ENCODE assay signal across 13 mouse cellular contexts in genomic region chr6:146519019-146519418, GRCm38 (mm10).
"Had no signal": no experiment of that assay in that cellular context is flagged by ENCODE, and none has a peak within 500 bp of the region (broad histone marks: within the 10 kb centered on the region; RNA-seq: fewer than 3 reads in every experiment).

No protein-coding gene starts in this region.

- H3K4me3 ChIP-seq: midbrain, embryonic 10.5 days; midbrain, embryonic 12.5 days; neural tube, embryonic 12.5 days; stomach, embryonic 15.5 days had no signal

- DNase-seq: lung, adult 18-20 months; lung, embryonic 14.5 days; lung, postnatal 10 days; lung, postnatal 4 days; midbrain, embryonic 14.5 days; right cerebral cortex, postnatal 14 days; thymus, adult 2 months; thymus, postnatal 36 days had no signal

- H3K4me1 ChIP-seq: midbrain, embryonic 12.5 days; neural tube, embryonic 12.5 days; stomach, embryonic 15.5 days had no signal

- H3K27ac ChIP-seq: midbrain, embryonic 10.5 days; midbrain, embryonic 12.5 days; neural tube, embryonic 12.5 days; stomach, embryonic 15.5 days; stomach, postnatal 0 days had no signal
